Mouse (Mus musculus) ES-Bruce4 (cell line): Measurements from ENCODE around the gene Zfp385b.

ENCODE experiments used
- CTCF ChIP-seq: IDR thresholded peaks from one replicate; pipeline ENCODE4 v1.8.1; 2011; ENCODE audit warnings: low read depth, low read length
- EP300 ChIP-seq: IDR thresholded peaks from 2 replicates; pipeline ENCODE4 v1.6.1; 2011; ENCODE audit warnings: low read depth, low read length; ENCODE audit not compliant: insufficient read depth
- POLR2A ChIP-seq: IDR thresholded peaks from one replicate; pipeline ENCODE4 v1.8.1; 2011; ENCODE audit warnings: low read length; ENCODE audit not compliant: insufficient read depth

DNA sequence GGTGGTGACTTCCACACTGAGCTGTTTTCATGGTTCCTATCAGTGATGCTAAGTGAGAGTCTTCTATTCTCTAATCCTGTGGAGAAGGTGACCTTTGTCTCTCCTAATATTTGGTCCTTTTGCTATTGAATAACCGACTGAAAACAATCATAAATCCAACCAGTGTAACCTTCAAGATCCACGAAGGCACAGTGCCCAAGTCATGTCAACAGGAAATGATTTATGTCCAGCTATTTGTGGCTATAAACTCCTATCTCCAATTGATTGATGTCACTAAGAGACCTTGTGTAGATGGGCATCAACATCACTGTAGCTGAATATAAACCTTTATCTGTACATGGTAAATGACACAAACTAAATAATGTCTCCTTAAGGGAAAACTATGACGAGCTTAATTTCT is 187.8 kb downstream of the Zfp385b start:
- TF ChIP-seq CTCF (no peak), POLR2A (no peak), EP300 (no peak)
